Mouse (Mus musculus) intestine, embryonic 15.5 days (tissue): Measurements from ENCODE around the gene Tekt1. TPM values are rescaled to one million over a fixed set of nuclear protein-coding genes. Genes with fewer than 3 reads are reported as not detected.

Source experiments
- ATAC-seq: fragments of 200-750 bp; cut with Nextera tagmentation; 2 replicates; pipeline ENCODE4 v1.8.0; 2017; ENCODE audit warnings: moderate TSS enrichment, moderate library complexity
- H3K27ac ChIP-seq: fragments of 300-500 bp; sonication (generic); 2 replicates; pipeline ENCODE4 v1.5.1; 2015; ENCODE audit warnings: mild to moderate bottlenecking, inconsistent platforms
- H3K27me3 ChIP-seq: fragments of 300-500 bp; sonication (generic); replicated peaks from 2 replicates; pipeline ENCODE4 v1.6.1; 2015; ENCODE audit warnings: inconsistent platforms
- H3K36me3 ChIP-seq: fragments of 300-500 bp; sonication (generic); 2 replicates; pipeline ENCODE4 v1.6.1; 2015; ENCODE audit warnings: inconsistent platforms
- H3K4me1 ChIP-seq: fragments of 300-500 bp; sonication (generic); replicated peaks from 2 replicates; pipeline ENCODE4 v1.6.1; 2015; ENCODE audit warnings: inconsistent platforms
- H3K4me2 ChIP-seq: fragments of 300-500 bp; sonication (generic); replicated peaks from 2 replicates; pipeline ENCODE4 v1.6.1; 2015; ENCODE audit warnings: mild to moderate bottlenecking, inconsistent platforms
- H3K4me3 ChIP-seq: fragments of 300-500 bp; sonication (generic); replicated peaks from 2 replicates; pipeline ENCODE4 v1.5.1; 2015; ENCODE audit warnings: inconsistent platforms
- H3K9ac ChIP-seq: fragments of 300-500 bp; sonication (generic); 2 replicates; pipeline ENCODE4 v1.6.1; 2015; ENCODE audit warnings: inconsistent platforms
- H3K9me3 ChIP-seq: fragments of 300-500 bp; sonication (generic); 2 replicates; pipeline ENCODE4 v1.6.1; 2016; ENCODE audit warnings: inconsistent platforms
- WGBS: fragments of 180-500 bp; shearing (Covaris S2); methylation state at CpG from one replicate; pipeline ENCODE4 v1.1.7; 2015; 5-methylcytosine and 5-hydroxymethylcytosine counted together
- polyA plus RNA-seq: library from polyadenylated mRNA; unstranded; fragments of >200 nt; fragmentation: Nextera tagmentation; extraction: Ambion mirVana; gene quantifications from 2 replicates; pipeline ENCODE4 v1.2.1, GENCODE M21; 2015

The Tekt1 gene
- polyA plus RNA-seq, result 0.19 and 0.33 TPM in 2 replicates

GRCm38 (mm10) chr11:72362347-72362741 is at the start of gene Tekt1:
TSS of gene Tekt1 (minus strand) at chr11:72362442.
- no peak within 1 kb of the TSS for H3K27ac ChIP-seq
- H3K36me3 ChIP-seq, result no peaks in the 10 kb centered on the region
- ATAC-seq, result no peak
- H3K4me3 ChIP-seq, result peak within 1 kb of the TSS; percentile 40
- H3K9me3 ChIP-seq, result no peaks in the 10 kb centered on the region
- H3K4me2 ChIP-seq, result peak within 1 kb of the TSS; percentile 78
- H3K27me3 ChIP-seq, result no peaks in the 10 kb centered on the region
- 34% methylated on average over 10 of the region's 10 CpGs for WGBS
- H3K4me1 ChIP-seq, result peaks cover 7% of the 10 kb centered on the region
- peak within 1 kb of the TSS; percentile 26 for H3K9ac ChIP-seq

GRCm38 (mm10) chr11:72411945-72412344 is 49.7 kb upstream of the Tekt1 start:
- Histone ChIP-seq H3K9me3 (no peaks in the 10 kb centered on the region), H3K4me2 (peak overlapping the region; percentile 98), H3K4me1 (peaks cover 38% of the 10 kb centered on the region), H3K27ac (peak overlapping the region; percentile 79; the same call in 1 of the 2 replicates), H3K9ac (peak overlapping the region; percentile 87), H3K36me3 (no peaks in the 10 kb centered on the region), H3K27me3 (no peaks in the 10 kb centered on the region), H3K4me3 (peak overlapping the region; percentile 93)
- ATAC-seq, result peak; percentile 13
- WGBS, result 17% methylated on average over 9 of the region's 9 CpGs

DNA sequence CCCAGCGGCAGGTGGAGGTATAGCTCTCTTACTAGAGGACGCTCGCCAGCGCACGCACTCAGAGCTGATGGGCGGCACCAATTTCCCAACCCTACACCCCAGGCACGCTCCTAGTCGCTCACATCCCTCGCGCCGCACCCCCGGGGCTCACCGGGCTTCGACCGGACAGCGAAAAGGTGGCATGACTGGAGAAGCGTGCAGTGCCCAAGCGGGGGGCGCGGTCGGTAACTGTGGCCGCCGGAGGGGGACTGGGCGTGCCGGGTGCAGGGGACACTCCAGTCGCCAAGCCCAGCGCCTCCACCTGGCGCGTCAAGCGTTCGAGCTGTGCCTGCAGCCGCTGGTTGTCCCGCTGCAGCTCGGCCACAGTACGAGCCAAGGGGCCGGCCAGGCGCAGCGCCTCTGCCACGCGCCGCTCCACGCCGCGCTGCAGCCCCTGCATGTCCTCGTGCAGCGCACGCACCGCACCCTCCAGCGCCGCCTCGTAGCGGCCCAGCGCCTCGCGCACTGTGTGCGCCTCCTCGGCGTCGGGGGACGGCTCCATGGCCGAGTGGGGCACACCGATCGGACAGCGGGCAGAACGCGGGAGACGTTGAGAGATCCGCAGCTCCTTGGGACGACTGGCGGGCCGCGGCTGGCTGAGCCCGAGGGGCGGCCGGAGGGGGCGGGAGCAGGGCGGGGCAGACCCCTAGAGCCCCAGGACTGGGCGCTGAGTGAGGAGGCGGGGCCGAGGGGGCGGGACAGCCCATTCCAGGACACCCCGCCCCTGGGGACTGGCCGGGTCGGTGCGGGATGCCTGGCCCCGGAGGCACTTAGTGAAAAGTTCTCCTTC is 49.1 kb upstream of the Tekt1 start, which contains the start of gene Smtnl2:
Gene Smtnl2 (minus strand): TSS at position 621 of the 829 bp plus-strand sequence.
- Histone ChIP-seq H3K27ac (peak within 1 kb of the TSS; percentile 79), H3K9me3 (no peaks in the 10 kb centered on the region), H3K4me2 (peak within 1 kb of the TSS; percentile 98), H3K4me3 (peak within 1 kb of the TSS; percentile 93), H3K9ac (peak within 1 kb of the TSS; percentile 87), H3K27me3 (no peaks in the 10 kb centered on the region), H3K36me3 (no peaks in the 10 kb centered on the region), H3K4me1 (peaks cover 44% of the 10 kb centered on the region)
- WGBS, result under 1% methylated on average over 86 of the region's 86 CpGs
- ATAC-seq, result peak; percentile 93

DNA sequence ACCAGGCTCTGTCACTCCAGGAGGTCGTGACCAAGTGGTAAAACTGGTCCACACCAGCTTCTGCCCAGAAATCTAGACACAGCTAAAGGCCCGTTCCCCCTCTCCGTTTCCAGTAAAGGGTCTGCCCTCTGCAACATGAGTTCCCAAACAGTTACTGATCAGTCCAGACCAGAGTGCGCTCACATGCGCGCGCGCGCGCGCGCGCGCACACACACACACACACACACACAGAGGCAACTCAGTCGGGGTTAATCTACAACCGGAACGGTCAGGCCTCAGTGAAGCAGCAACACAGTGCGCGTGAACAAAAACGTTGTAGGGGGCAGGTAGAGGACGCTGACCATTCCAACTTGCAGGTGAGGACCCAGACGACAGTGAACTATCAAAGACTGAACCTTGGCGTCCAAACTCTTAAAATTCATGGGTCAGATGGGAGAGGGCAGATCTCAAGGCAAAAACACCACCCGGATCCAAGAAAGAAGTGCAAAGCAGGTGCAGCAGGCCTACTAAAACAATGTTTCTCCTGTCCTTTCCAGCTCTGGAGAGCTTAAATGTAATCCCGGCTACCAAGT is 48.4 kb upstream of the Tekt1 start:
- Histone ChIP-seq H3K4me3 (peak overlapping the region; percentile 93), H3K36me3 (no peaks in the 10 kb centered on the region), H3K4me1 (peaks cover 51% of the 10 kb centered on the region), H3K9me3 (no peaks in the 10 kb centered on the region), H3K27ac (peak overlapping the region; percentile 79), H3K9ac (peak overlapping the region; percentile 87), H3K4me2 (peak overlapping the region; percentile 98), H3K27me3 (no peaks in the 10 kb centered on the region)
- 4% methylated on average over 25 of the region's 25 CpGs for WGBS
- ATAC-seq, result peak; percentile 60

- peak overlapping the region; percentile 32 for H3K27ac ChIP-seq
- ATAC-seq, result no peak
- no peaks in the 10 kb centered on the region for H3K36me3 ChIP-seq
- peak overlapping the region; percentile 93 for H3K4me3 ChIP-seq
- no peaks in the 10 kb centered on the region for H3K9me3 ChIP-seq
- H3K4me2 ChIP-seq, result peak overlapping the region; percentile 98
- peaks cover 52% of the 10 kb centered on the region for H3K4me1 ChIP-seq
- H3K9ac ChIP-seq, result peak overlapping the region; percentile 23; the same call in 1 of the 2 replicates
- 56% methylated on average over 12 of the region's 12 CpGs for WGBS
- no peaks in the 10 kb centered on the region for H3K27me3 ChIP-seq
Measured at GRCm38 (mm10) chr11:72409649-72410385, 47.6 kb upstream of the Tekt1 start.

DNA sequence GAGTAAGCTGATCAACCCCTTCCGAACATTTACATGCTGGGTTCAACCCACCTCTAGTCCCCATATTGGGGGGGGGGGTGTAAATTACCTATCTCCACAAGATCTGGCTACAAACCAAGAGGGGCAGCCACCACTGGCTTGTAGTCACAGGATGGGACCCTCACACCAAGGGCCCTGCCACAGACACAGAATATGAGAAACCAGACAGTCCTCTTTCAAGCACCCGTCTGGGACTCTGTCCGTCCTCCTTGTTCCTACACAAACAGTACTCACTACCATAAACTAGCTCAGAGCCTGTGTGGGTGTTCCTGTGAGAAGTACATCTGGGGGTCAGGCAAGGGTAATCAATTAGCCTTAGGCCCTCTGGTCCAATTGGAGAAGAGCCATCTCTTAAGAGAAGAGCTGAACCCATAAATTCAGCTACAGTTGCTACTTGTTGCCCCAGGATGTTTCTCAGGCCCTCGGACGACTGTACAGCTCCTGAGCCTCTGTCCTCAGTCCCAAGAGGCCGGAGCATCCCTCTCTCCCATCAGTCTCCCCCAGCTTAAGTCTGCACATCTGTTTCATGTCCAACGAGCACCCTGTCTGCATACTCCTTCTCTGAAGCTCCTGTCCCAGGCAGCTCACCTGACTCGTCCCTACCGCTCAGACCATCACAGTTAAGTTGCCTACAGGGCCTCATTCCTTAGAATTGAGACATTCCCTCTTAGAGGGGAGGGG is 46.4 kb upstream of the Tekt1 start:
- Histone ChIP-seq H3K4me3 (peak overlapping the region; percentile 93; the same call in 1 of the 2 replicates), H3K9me3 (no peaks in the 10 kb centered on the region), H3K27me3 (no peaks in the 10 kb centered on the region), H3K36me3 (no peaks in the 10 kb centered on the region), H3K27ac (peak overlapping the region; percentile 3; the same call in 1 of the 2 replicates), H3K9ac (0 out of 2 replicates have a peak overlapping the region, but pooled peaks have one; percentile 1), H3K4me2 (peak overlapping the region; percentile 98), H3K4me1 (peaks cover 52% of the 10 kb centered on the region)
- no peak for ATAC-seq
- 34% methylated on average over 9 of the region's 9 CpGs for WGBS

DNA sequence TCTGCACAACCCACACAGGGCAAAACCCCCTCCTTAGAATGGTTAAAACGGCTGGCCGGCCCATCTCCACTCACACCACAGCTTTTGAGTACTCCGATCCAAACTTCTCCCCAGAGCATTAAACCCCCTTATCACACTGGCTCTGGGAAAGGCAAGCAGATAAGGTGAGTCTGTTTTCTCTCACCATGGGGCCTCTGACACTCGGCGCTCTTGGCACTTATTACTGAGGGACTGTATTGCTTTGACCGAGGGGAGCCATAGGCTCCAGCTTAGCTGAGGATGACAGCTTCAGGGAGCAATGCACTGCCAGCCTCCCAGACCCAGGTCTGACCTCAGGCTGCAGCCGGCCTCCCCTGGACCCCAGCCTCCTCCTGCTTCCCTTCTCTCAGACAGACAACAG is 45.3 kb upstream of the Tekt1 start:
- Histone ChIP-seq H3K9me3 (no peaks in the 10 kb centered on the region), H3K4me1 (peaks cover 52% of the 10 kb centered on the region), H3K27me3 (no peaks in the 10 kb centered on the region), H3K27ac (peak overlapping the region; percentile 39; the same call in 1 of the 2 replicates), H3K36me3 (no peaks in the 10 kb centered on the region), H3K4me3 (no peak overlapping the region; the same call in 1 of the 2 replicates), H3K9ac (no peak overlapping the region), H3K4me2 (peak overlapping the region; percentile 98)
- ATAC-seq, result no peak
- 14% methylated on average over 7 of the region's 7 CpGs for WGBS

DNA sequence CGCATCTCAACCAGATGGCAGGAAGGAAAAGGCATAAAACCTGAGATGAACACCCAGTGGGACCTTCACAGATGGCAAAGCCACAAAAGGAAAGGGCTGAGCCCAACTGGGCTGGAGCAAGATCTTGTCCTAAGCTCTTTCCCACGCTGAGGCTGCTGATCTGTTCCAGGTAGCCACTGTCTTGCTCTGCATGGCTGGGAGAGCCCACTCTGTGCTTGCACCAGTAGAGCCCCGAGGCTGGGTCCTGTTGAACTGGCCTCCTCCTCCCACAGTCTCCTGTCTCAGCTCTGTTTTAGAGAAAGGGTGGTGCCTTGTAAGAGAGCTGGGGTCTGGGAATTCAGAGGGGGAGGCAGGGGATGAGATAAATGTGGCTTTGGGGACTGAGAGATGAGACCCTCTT is 44.8 kb upstream of the Tekt1 start:
- Histone ChIP-seq H3K4me2 (peak overlapping the region; percentile 98), H3K36me3 (no peaks in the 10 kb centered on the region), H3K27me3 (no peaks in the 10 kb centered on the region), H3K4me3 (no peak overlapping the region), H3K27ac (peak overlapping the region; percentile 39; the same call in 1 of the 2 replicates), H3K4me1 (peaks cover 50% of the 10 kb centered on the region), H3K9ac (no peak overlapping the region), H3K9me3 (no peaks in the 10 kb centered on the region)
- no peak for ATAC-seq
- WGBS, result 25% methylated on average over 3 of the region's 3 CpGs

- ATAC-seq, result peak; percentile 47
- 44% methylated on average over 8 of the region's 8 CpGs for WGBS
- H3K9me3 ChIP-seq, result no peaks in the 10 kb centered on the region
- H3K4me2 ChIP-seq, result peak overlapping the region; percentile 98
- H3K4me3 ChIP-seq, result no peak overlapping the region
- H3K27ac ChIP-seq, result no peak overlapping the region
- H3K27me3 ChIP-seq, result no peaks in the 10 kb centered on the region
- no peak overlapping the region for H3K9ac ChIP-seq
- peaks cover 46% of the 10 kb centered on the region for H3K4me1 ChIP-seq
- H3K36me3 ChIP-seq, result no peaks in the 10 kb centered on the region
Measured at GRCm38 (mm10) chr11:72406079-72406675, 43.9 kb upstream of the Tekt1 start.

DNA sequence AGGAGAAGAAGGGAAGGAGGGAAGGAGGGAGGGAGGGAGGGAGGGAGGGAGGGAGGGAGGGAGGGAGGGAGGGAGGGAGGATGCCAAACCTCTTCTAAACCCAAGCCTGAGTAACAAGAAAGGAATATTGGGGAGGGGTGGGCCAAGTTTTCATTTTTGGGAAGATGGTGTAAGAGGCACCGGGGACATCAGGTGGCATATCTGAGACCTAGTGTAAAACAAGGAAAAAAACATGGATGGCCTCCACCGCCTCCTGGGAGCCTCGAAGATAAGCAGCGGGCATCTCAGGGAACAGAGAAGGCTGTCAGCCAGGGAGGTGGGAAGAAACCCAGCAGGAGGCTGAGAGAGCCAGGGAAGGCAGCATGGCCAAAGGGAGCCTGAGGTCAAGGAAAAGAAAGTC is 43.3 kb upstream of the Tekt1 start:
- no peaks in the 10 kb centered on the region for H3K9me3 ChIP-seq
- peaks cover 43% of the 10 kb centered on the region for H3K4me1 ChIP-seq
- no peak overlapping the region for H3K27ac ChIP-seq
- H3K4me2 ChIP-seq, result no peak overlapping the region
- H3K36me3 ChIP-seq, result 0 out of 2 replicates have a peak, but pooled peaks cover 3% of the 10 kb centered on the region
- ATAC-seq, result no peak
- no peak overlapping the region for H3K9ac ChIP-seq
- WGBS, result 57% methylated on average over 4 of the region's 4 CpGs
- H3K27me3 ChIP-seq, result no peaks in the 10 kb centered on the region
- H3K4me3 ChIP-seq, result no peak overlapping the region

GRCm38 (mm10) chr11:72402969-72403368 is 40.7 kb upstream of the Tekt1 start:
- Histone ChIP-seq H3K27ac (no peak overlapping the region), H3K4me1 (peaks cover 25% of the 10 kb centered on the region), H3K9me3 (no peaks in the 10 kb centered on the region), H3K4me2 (no peak overlapping the region), H3K36me3 (peaks cover 11% of the 10 kb centered on the region; the same call in 1 of the 2 replicates), H3K9ac (no peak overlapping the region), H3K4me3 (no peak overlapping the region), H3K27me3 (no peaks in the 10 kb centered on the region)
- ATAC-seq, result no peak
- WGBS, result 84% methylated on average over 12 of the region's 12 CpGs
